Mouse (Mus musculus): ENCODE measurements around the gene Enah.

DNA sequence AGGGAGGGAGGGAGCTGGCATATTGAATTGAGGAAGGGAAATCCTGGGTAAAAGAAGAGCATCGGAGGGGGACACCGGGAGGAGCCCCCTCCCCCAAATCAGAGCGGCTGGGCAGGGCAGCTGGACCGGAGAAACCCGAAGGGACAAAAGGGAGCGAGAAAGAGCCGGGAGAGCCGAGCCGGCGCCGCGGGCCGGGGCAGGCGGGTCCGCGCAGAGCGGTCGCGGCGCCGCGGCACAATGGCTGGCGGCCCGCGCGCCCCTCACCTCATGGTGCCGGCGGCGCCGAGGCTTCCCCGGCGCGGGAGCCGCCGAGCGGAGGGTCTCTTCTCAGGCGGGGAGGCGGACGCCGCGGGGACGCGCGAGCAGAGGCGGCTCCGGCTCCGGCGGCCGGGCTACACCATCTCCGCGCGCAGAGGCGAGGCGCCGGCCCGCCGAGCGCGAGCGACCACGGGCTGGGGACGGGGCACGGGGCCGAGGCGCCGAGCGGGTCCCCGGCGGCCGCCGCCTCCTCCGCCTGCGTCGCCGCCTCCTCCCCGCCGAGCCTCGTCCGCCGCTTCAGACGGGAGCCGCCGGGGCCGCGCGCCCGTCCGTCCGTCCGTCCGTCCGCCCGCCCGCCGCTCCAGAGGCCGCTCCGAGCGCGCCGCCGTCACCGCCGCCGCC lies 394 bp downstream of the Enah start:
- TF ChIP-seq MAZ (IDR thresholded peaks at IDR 0.05; ENCODE audit: low read depth, low read length), result no peak
- no peak for TF ChIP-seq MEF2A (IDR thresholded peaks at IDR 0.05; ENCODE audit: extremely low read depth, insufficient replicate concordance, low read depth, low read length, poor library complexity, severe bottlenecking)
- no peak for TF ChIP-seq SIN3A (IDR thresholded peaks at IDR 0.05; ENCODE audit: low read length)
- no peak for TF ChIP-seq ZMIZ1 (IDR thresholded peaks at IDR 0.05; ENCODE audit: low read depth, low read length)

All from MEL (cell line).